ENCODE assay signal across 15 mouse cellular contexts in the genomic region with DNA sequence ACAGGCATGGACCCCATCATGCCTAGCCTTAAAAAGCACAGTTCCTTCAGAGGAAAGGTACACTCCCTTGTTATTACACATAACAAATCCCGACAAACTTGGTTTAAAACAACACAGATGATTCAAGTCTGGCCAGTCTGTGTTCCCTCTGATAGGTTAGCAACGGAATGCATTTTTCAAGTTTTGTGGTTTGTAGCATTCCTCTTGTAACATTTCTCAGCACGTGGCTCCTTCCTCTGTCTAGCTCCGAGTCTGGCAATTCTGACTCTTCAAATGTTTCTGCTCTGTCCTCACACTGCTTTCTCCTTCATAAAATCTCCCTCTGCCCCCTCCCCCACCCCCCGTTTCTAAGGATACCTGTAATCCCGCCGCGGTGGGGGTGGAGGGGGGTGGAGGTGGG. TPM values are rescaled to one million over a fixed set of nuclear protein-coding genes. Genes with fewer than 3 reads are reported as not detected.
DNase-seq lines count a peak whose midpoint lies in the region; ATAC-seq and TF ChIP-seq lines count a peak whose summit lies in the region.
"Had no signal": no experiment of that assay in that cellular context is flagged by ENCODE, and none has a peak within 500 bp of the region (broad histone marks: within the 10 kb centered on the region; RNA-seq: fewer than 3 reads in every experiment).

No protein-coding gene starts in this region.

- H3K4me2 ChIP-seq in lung, embryonic 16.5 days (ENCODE audit: low read depth, low read length), result no peak overlapping the region
- H3K4me2 ChIP-seq: heart, embryonic 11.5 days; liver, embryonic 12.5 days; neural tube, embryonic 13.5 days had no signal

- H3K4me3 ChIP-seq in lung, embryonic 16.5 days (ENCODE audit: low read length), result no peak overlapping the region
- H3K4me3 ChIP-seq in lung, adult 2 months (replicated peaks; ENCODE audit: extremely low read depth, low read depth, low read length), result no peak overlapping the region
- no peak overlapping the region for H3K4me3 ChIP-seq in embryonic fibroblast, embryonic 13.5 days (ENCODE audit: insufficient read depth, low read length)
- H3K4me3 ChIP-seq: liver, embryonic 12.5 days; neural tube, embryonic 13.5 days had no signal

- CTCF ChIA-PET in Patski (lab: Charles Lee), result interaction anchor here (3.0 kb wide), 1 partner anchor 15 kb away, joined by 9 read pairs; no protein-coding TSS in a partner anchor

- no peak for TF ChIP-seq POLR2A in lung, adult 2 months (IDR thresholded peaks at IDR 0.05; ENCODE audit: borderline replicate concordance, extremely low read depth, low read depth, low read length)
- TF ChIP-seq POLR2A in embryonic fibroblast, embryonic 13.5 days (IDR thresholded peaks at IDR 0.05; ENCODE audit: low read depth, low read length), result peak; percentile 40; the same call in 1 of the 2 replicates

- in situ Hi-C loops in Patski (cut with MboI; ENCODE audit: low pct_unique_long_range_greater_than_20kb), result no loop called here

- H3K9ac ChIP-seq in lung, embryonic 16.5 days (ENCODE audit: low read length), result no peak overlapping the region
- H3K9ac ChIP-seq: liver, embryonic 12.5 days; neural tube, embryonic 13.5 days had no signal

- peak; percentile 45; the same call in 1 of the 2 replicates for ATAC-seq in lung, embryonic 16.5 days (ENCODE audit: low read depth)
- peak; percentile 91 for ATAC-seq in Patski
- ATAC-seq: liver, embryonic 12.5 days had no signal

- H3K27ac ChIP-seq in lung, embryonic 16.5 days (ENCODE audit: low read length), result no peak overlapping the region
- H3K27ac ChIP-seq in embryonic fibroblast, embryonic 13.5 days (ENCODE audit: insufficient read depth, low read length), result peak overlapping the region; percentile 96
- H3K27ac ChIP-seq: liver, embryonic 12.5 days; neural tube, embryonic 13.5 days had no signal

- POLR2A ChIA-PET in Patski (lab: Charles Lee), result no interaction called here

- DNase-seq in lung, adult 2 months, result no peak
- DNase-seq in Patski (ENCODE audit: low read depth, low spot score), result peak; percentile 75
- peak; percentile 9 for DNase-seq in mesoderm, embryonic 11.5 days (ENCODE audit: low read depth, low spot score)
- DNase-seq in right cerebral cortex, postnatal 4 days, result no peak
- DNase-seq in adrenal gland, postnatal 10 days, result no peak
- DNase-seq: cerebellum, adult 18-20 months; gastrocnemius, postnatal 36 days; heart, postnatal 36 days; kidney, adult 9 months; thymus, adult 2 months had no signal

- H3K36me3 ChIP-seq in lung, embryonic 16.5 days (ENCODE audit: control insufficient read depth, insufficient read depth, low read length), result no peaks in the 10 kb centered on the region
- H3K36me3 ChIP-seq: liver, embryonic 12.5 days; neural tube, embryonic 13.5 days had no signal

- TF ChIP-seq CTCF in lung, adult 2 months (IDR thresholded peaks at IDR 0.05; ENCODE audit: insufficient read depth, low read length), result no peak
- no peak for TF ChIP-seq CTCF in Patski (IDR thresholded peaks at IDR 0.05)
- no peak for TF ChIP-seq CTCF in embryonic fibroblast, embryonic 13.5 days (IDR thresholded peaks at IDR 0.05; ENCODE audit: borderline replicate concordance, insufficient read depth, low read length)

- H3K27me3 ChIP-seq in lung, embryonic 16.5 days (ENCODE audit: control insufficient read depth, insufficient read depth, low read depth, low read length), result no peaks in the 10 kb centered on the region
- H3K27me3 ChIP-seq in Patski, result no peaks in the 10 kb centered on the region
- H3K27me3 ChIP-seq: liver, embryonic 12.5 days; neural tube, embryonic 13.5 days had no signal

- H3K4me1 ChIP-seq in lung, embryonic 16.5 days (replicated peaks; ENCODE audit: control insufficient read depth, insufficient read depth, low read length), result peaks cover 3% of the 10 kb centered on the region; the same call in 1 of the 2 replicates
- 0 out of 2 replicates have a peak, but pooled peaks cover 2% of the 10 kb centered on the region for H3K4me1 ChIP-seq in lung, adult 2 months (ENCODE audit: control insufficient read depth, insufficient read depth, low read length)
- peaks cover 19% of the 10 kb centered on the region; the same call in 1 of the 2 replicates for H3K4me1 ChIP-seq in embryonic fibroblast, embryonic 13.5 days (ENCODE audit: control insufficient read depth, insufficient read depth, low read length)

- 19% methylated on average over 8 of the region's 8 CpGs for WGBS in lung, embryonic 16.5 days
- 24% methylated on average over 8 of the region's 8 CpGs for WGBS in lung, adult 2 months

- no peaks in the 10 kb centered on the region for H3K9me3 ChIP-seq in lung, embryonic 16.5 days (ENCODE audit: control insufficient read depth, low read length)
- H3K9me3 ChIP-seq: liver, embryonic 12.5 days; neural tube, embryonic 13.5 days had no signal

RNA-seq across cellular contexts. Expression of a gene that starts 26.0 kb away (rescaled TPM):
- 241 and 277 TPM in 2 replicates for polyA plus RNA-seq in lung, embryonic 16.5 days (2015; fragmentation: Nextera tagmentation; extraction: Ambion mirVana)
- 2,994 and 3,301 TPM in 2 replicates for polyA plus RNA-seq in lung, adult 2 months (2012; rRNA removed)
- 207 TPM for polyA plus RNA-seq in Patski (2021)
- 451 and 719 TPM in 2 replicates for polyA plus RNA-seq in embryonic fibroblast, embryonic 13.5 days (2011; ENCODE audit: insufficient read length, low read depth, missing spikeins)
- total RNA-seq in adrenal gland, postnatal 10 days (2021), result 100 to 1,000 TPM; 161 to 192 TPM

RNA-seq across cellular contexts. Expression of a gene that starts 29.3 kb away (rescaled TPM):
- 349 and 387 TPM in 2 replicates for polyA plus RNA-seq in lung, embryonic 16.5 days (2015; fragmentation: Nextera tagmentation; extraction: Ambion mirVana)
- 120 and 360 TPM in 2 replicates for polyA plus RNA-seq in lung, adult 2 months (2012; rRNA removed)
- polyA plus RNA-seq in Patski (2021), result 136 TPM
- 151 and 159 TPM in 2 replicates for polyA plus RNA-seq in embryonic fibroblast, embryonic 13.5 days (2011; ENCODE audit: insufficient read length, low read depth, missing spikeins)
- total RNA-seq in adrenal gland, postnatal 10 days (2021), result 100 to 1,000 TPM; 172 to 185 TPM

Comparison
In these comparisons a context has a peak if more than half of its experiments do, and no peak if none do; other contexts are left out.
1. DNase-seq: peak in Patski (single experiment) and mesoderm, embryonic 11.5 days (single experiment); none in lung, adult 2 months (single experiment), right cerebral cortex, postnatal 4 days (single experiment) and adrenal gland, postnatal 10 days (single experiment).